Mouse (Mus musculus): ENCODE results near the gene Aspdh. TPM values are rescaled to one million over a fixed set of nuclear protein-coding genes. Genes with fewer than 3 reads are reported as not detected.
A peak's percentile ranks its signal among the peaks of the same experiment; 100 is the strongest.

The Aspdh gene
- polyA plus RNA-seq, 1 experiment from 2014 or later: not detected

DNA sequence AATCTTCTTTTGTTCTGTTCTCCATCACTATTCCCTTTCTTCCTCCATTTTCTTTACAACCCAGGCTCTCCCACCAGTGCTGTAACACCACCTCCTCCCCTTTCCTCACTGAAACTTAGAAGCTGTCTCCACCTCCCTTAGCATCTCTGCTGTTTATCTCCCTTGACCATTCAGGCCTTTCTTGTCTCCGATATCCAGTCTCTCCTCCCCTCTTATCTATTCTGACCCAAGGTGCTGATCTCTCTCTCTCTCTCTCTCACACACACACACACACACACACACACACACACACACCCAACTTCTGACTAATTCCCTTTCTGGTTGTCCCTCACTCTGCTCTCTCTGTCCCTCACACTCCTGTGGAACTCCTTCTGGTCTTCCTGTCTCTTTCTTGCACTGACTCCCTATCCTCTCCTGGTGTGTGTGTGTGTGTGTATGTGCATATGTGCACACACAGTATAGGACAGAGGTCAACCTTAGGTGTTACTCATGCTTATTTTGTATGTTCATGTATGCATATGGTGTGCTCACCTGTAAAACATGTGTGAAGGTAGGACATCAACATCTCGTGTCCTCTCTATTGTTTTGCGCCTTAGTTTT is 17.7 kb downstream of the Aspdh start:
- no peaks in the 10 kb centered on the region for H3K36me3 ChIP-seq (ENCODE audit: insufficient read depth, low read length)
- H3K27ac ChIP-seq (ENCODE audit: low read length): no peak overlapping the region
- H3K27me3 ChIP-seq (replicated peaks; ENCODE audit: insufficient read depth, low read length): no peaks in the 10 kb centered on the region
- no peak overlapping the region for H3K4me2 ChIP-seq (replicated peaks; ENCODE audit: low read depth, low read length)
- whole genome bisulfite sequencing: 55% methylated on average over 3 of the region's 3 CpGs
- no peak for DNase-seq (ENCODE audit: low spot score)
- no peak overlapping the region for H3K4me3 ChIP-seq (ENCODE audit: low read depth, low read length)
- H3K9ac ChIP-seq (replicated peaks; ENCODE audit: low read depth): no peak overlapping the region
- no peak for ATAC-seq
- no peaks in the 10 kb centered on the region for H3K9me3 ChIP-seq (ENCODE audit: low read length)
- TF ChIP-seq CTCF (IDR thresholded peaks at IDR 0.05) (no peak), EP300 (IDR thresholded peaks at IDR 0.05) (no peak)
- no peaks in the 10 kb centered on the region for H3K4me1 ChIP-seq (ENCODE audit: insufficient read depth, low read depth, low read length)

DNA sequence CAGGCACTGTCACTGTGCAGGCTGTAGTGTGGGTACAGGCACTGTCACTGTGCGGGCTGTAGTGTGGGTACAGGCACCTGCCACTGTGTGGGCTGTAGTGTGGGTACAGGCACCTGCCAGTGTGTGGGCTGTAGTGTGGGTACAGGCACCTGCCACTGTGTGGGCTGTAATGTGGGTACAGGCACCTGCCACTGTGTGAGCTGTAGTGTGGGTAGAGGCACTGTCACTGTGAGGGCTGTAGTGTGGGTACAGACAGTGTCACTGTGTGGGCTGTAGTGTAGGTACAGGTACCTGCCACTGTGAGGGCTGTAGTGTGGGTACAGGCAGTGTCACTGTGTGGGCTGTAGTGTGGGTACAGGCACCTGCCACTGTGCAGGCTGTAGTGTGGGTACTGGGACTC is 18.9 kb downstream of the Aspdh start:
- H3K4me1 ChIP-seq (ENCODE audit: insufficient read depth, low read depth, low read length): no peaks in the 10 kb centered on the region
- H3K4me2 ChIP-seq (replicated peaks; ENCODE audit: low read depth, low read length): no peak overlapping the region
- ATAC-seq: no peak
- no peaks in the 10 kb centered on the region for H3K27me3 ChIP-seq (replicated peaks; ENCODE audit: insufficient read depth, low read length)
- H3K36me3 ChIP-seq (ENCODE audit: insufficient read depth, low read length): no peaks in the 10 kb centered on the region; the same call in 1 of the 2 replicates
- no peak overlapping the region for H3K4me3 ChIP-seq (ENCODE audit: low read depth, low read length)
- no peak for TF ChIP-seq CTCF (IDR thresholded peaks at IDR 0.05)
- no peak for TF ChIP-seq EP300 (IDR thresholded peaks at IDR 0.05)
- no peaks in the 10 kb centered on the region for H3K9me3 ChIP-seq (ENCODE audit: low read length)
- 90% methylated on average over 1 of the region's 1 CpGs for WGBS
- no peak overlapping the region for H3K27ac ChIP-seq (ENCODE audit: low read length)
- no peak overlapping the region for H3K9ac ChIP-seq (replicated peaks; ENCODE audit: low read depth)
- DNase-seq (ENCODE audit: low spot score): no peak

DNA sequence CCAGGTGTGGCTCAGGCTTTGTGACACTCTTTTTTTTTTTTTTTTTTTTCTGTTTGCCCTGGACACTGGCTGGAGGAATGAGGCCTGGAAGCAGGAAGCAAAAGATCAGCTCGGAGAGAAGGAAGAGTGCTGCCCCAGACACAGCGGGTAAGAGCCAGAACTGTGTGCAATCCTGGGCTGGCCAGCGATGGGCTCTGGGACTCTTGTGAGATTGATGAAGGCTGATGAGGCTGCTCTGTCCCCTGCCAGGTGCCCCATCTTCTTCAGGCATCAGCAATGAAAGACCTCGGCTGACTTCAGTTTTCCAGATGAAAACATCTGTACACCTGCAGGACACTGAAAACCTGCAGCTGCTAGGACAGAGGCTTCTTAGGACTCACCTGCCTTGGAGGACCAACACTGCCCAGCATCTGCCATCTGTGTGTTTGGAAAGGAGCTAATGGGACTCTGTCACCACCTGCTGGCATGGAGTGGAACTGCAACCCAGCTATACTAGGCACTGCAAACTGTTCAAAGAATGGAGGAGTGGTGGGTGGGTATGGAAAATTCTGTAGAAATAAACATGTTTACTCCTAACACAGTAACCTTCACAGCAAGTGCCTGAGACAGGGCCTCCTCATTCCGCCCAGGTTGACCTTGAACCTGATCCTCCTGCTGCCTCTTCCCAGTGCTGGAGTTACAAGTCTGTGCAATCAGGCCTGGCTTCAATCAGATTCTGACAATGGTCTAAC is 19.8 kb downstream of the Aspdh start:
- ATAC-seq: peak; percentile 68
- H3K4me1 ChIP-seq (ENCODE audit: insufficient read depth, low read depth, low read length): no peaks in the 10 kb centered on the region
- 32% methylated on average over 5 of the region's 5 CpGs for WGBS
- TF ChIP-seq EP300 (IDR thresholded peaks at IDR 0.05) (no peak), CTCF (IDR thresholded peaks at IDR 0.05) (peak; percentile 99)
- H3K27me3 ChIP-seq (replicated peaks; ENCODE audit: insufficient read depth, low read length): no peaks in the 10 kb centered on the region
- no peaks in the 10 kb centered on the region for H3K9me3 ChIP-seq (ENCODE audit: low read length)
- DNase-seq (ENCODE audit: low spot score): peak; percentile 77
- peaks cover under 1% of the 10 kb centered on the region; the same call in 1 of the 2 replicates for H3K36me3 ChIP-seq (ENCODE audit: insufficient read depth, low read length)
- no peak overlapping the region for H3K27ac ChIP-seq (ENCODE audit: low read length)
- no peak overlapping the region for H3K4me3 ChIP-seq (ENCODE audit: low read depth, low read length)
- H3K9ac ChIP-seq (replicated peaks; ENCODE audit: low read depth): no peak overlapping the region
- no peak overlapping the region for H3K4me2 ChIP-seq (replicated peaks; ENCODE audit: low read depth, low read length)

DNA sequence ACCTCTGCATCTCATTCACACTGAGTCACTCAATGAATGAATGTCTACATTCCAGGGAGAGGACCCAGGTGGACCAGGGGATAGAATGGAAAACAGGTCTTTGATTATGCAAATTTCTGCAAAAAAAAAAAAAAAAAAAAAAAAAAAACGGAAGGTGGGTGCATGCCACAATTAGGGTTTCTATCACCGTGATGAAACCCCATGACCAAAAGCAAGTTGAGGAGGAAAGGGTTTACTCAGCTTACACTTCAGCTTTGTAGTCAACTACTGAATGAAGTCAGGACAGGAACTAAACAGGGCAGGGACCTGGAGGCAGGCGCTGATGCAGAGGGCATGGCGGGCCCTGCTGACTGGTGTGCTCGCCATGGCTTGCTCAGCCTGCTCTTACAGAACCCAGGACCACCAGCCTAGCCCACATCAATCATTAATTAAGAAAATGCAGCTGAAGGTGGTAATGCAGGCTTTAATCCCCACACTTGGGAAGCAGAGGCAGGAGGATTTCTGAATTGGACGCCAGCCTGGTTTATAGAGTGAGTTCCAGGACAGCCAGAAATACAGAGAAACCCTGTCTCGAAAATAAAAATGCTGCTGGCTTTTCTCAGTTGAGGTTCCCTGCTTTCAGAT is 20.5 kb downstream of the Aspdh start:
- no peaks in the 10 kb centered on the region for H3K4me1 ChIP-seq (ENCODE audit: insufficient read depth, low read depth, low read length)
- no peaks in the 10 kb centered on the region for H3K9me3 ChIP-seq (ENCODE audit: low read length)
- TF ChIP-seq EP300 (IDR thresholded peaks at IDR 0.05) (no peak), CTCF (IDR thresholded peaks at IDR 0.05) (no peak)
- ATAC-seq (no peak), DNase-seq (ENCODE audit: low spot score) (no peak)
- no peak overlapping the region for H3K4me3 ChIP-seq (ENCODE audit: low read depth, low read length)
- no peak overlapping the region for H3K9ac ChIP-seq (replicated peaks; ENCODE audit: low read depth)
- H3K36me3 ChIP-seq (ENCODE audit: insufficient read depth, low read length): peaks cover 5% of the 10 kb centered on the region; the same call in 1 of the 2 replicates
- no peak overlapping the region for H3K4me2 ChIP-seq (replicated peaks; ENCODE audit: low read depth, low read length)
- H3K27ac ChIP-seq (ENCODE audit: low read length): no peak overlapping the region
- no peaks in the 10 kb centered on the region for H3K27me3 ChIP-seq (replicated peaks; ENCODE audit: insufficient read depth, low read length)
- 73% methylated on average over 6 of the region's 7 CpGs for WGBS

DNA sequence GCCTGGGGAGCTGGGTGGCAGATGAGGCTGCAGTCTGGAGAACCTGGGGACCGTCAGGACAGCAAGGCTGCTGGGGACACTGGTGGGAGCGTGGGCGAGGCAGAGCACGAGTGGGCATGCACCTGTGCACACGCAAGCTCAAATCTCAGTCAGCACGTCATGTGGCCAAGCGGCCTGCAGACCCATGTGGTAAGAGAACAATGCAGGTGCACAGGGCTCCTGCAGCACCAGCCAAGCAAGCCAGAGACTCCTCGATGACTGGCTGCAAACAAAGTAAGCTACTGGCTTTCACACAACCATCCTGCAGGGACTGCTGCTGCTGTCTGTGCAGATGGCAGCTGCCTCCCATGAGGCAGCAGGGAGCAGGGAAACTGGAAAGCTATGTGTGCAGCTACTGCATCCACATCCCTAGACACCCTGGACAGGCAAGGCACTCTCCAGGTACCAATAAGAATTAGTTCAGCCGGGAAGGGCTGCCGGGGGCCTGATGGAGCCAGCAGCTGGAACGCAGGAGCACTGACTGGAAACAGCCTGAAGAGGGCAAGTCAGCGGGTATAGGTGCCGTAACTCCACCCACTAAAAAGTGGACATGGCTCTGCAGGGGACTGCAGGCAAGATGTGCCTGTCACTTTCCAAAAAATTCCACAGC is 21.9 kb downstream of the Aspdh start:
- TF ChIP-seq CTCF (IDR thresholded peaks at IDR 0.05) (no peak), EP300 (IDR thresholded peaks at IDR 0.05) (no peak)
- DNase-seq (ENCODE audit: low spot score): no peak
- no peak overlapping the region for H3K4me3 ChIP-seq (ENCODE audit: low read depth, low read length)
- H3K4me2 ChIP-seq (replicated peaks; ENCODE audit: low read depth, low read length): no peak overlapping the region
- H3K4me1 ChIP-seq (ENCODE audit: insufficient read depth, low read depth, low read length): no peaks in the 10 kb centered on the region
- H3K9ac ChIP-seq (replicated peaks; ENCODE audit: low read depth): no peak overlapping the region
- no peak overlapping the region for H3K27ac ChIP-seq (ENCODE audit: low read length)
- H3K36me3 ChIP-seq (ENCODE audit: insufficient read depth, low read length): peaks cover 11% of the 10 kb centered on the region; the same call in 1 of the 2 replicates
- no peaks in the 10 kb centered on the region for H3K9me3 ChIP-seq (ENCODE audit: low read length)
- 59% methylated on average over 13 of the region's 13 CpGs for WGBS
- ATAC-seq: no peak
- no peaks in the 10 kb centered on the region for H3K27me3 ChIP-seq (replicated peaks; ENCODE audit: insufficient read depth, low read length)

DNA sequence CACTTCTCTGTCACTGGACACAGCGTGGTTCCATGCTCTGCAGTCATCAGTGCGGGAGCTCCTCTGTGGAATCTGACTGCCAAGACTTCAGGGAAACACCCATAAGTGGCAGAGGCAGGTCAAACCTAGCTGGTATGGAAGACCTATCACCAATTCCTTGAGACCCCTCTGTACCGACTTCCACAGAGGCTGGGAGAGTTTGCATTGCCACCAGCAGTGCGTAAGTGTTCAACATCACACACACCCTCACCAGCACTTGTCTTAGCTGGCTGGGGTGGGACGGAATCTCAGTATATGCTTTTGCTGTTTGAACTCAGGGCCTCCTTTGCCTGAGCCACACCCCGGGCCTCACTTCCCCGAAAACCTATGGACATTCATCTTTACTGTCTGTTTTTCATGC is 22.7 kb downstream of the Aspdh start:
- no peaks in the 10 kb centered on the region for H3K27me3 ChIP-seq (replicated peaks; ENCODE audit: insufficient read depth, low read length)
- H3K4me1 ChIP-seq (ENCODE audit: insufficient read depth, low read depth, low read length): no peaks in the 10 kb centered on the region
- DNase-seq (ENCODE audit: low spot score): no peak
- no peak overlapping the region for H3K4me2 ChIP-seq (replicated peaks; ENCODE audit: low read depth, low read length)
- WGBS: 84% methylated on average over 7 of the region's 7 CpGs
- H3K9me3 ChIP-seq (ENCODE audit: low read length): no peaks in the 10 kb centered on the region
- no peak overlapping the region for H3K27ac ChIP-seq (ENCODE audit: low read length)
- no peak overlapping the region for H3K9ac ChIP-seq (replicated peaks; ENCODE audit: low read depth)
- H3K4me3 ChIP-seq (ENCODE audit: low read depth, low read length): no peak overlapping the region
- TF ChIP-seq CTCF (IDR thresholded peaks at IDR 0.05): no peak
- no peak for TF ChIP-seq EP300 (IDR thresholded peaks at IDR 0.05)
- H3K36me3 ChIP-seq (ENCODE audit: insufficient read depth, low read length): peaks cover 11% of the 10 kb centered on the region; the same call in 1 of the 2 replicates
- no peak for ATAC-seq
